Mouse (Mus musculus) midbrain, embryonic 11.5 days (tissue): Measurements from ENCODE around the gene Arhgef40. TPM values are rescaled to one million over a fixed set of nuclear protein-coding genes. Genes with fewer than 3 reads are reported as not detected.
A peak's percentile ranks its signal among the peaks of the same experiment; 100 is the strongest.

Source experiments
- ATAC-seq: fragments of 200-750 bp; cut with Nextera tagmentation; 2 replicates; pipeline ENCODE4 v1.8.0; 2017; ENCODE audit warnings: moderate TSS enrichment, moderate library complexity; ENCODE audit not compliant: low FRiP score
- DNase-seq: peaks from one replicate; pipeline ENCODE4 v3.0.0; 2015; ENCODE audit warnings: low spot score; ENCODE audit errors: missing footprints
- H3K27ac ChIP-seq: fragments of 300-500 bp; sonication (generic); 2 replicates; pipeline ENCODE4 v1.5.1; 2014; ENCODE audit warnings: low read depth, low read length
- H3K27me3 ChIP-seq: fragments of 300-500 bp; sonication (generic); 2 replicates; pipeline ENCODE4 v1.6.1; 2014; ENCODE audit warnings: mild to moderate bottlenecking, low read length, moderate library complexity, mixed read lengths; ENCODE audit not compliant: control insufficient read depth, insufficient read depth
- H3K36me3 ChIP-seq: fragments of 300-500 bp; sonication (generic); 2 replicates; pipeline ENCODE4 v1.6.1; 2014; ENCODE audit warnings: mild to moderate bottlenecking, low read length, moderate library complexity, mixed read lengths; ENCODE audit not compliant: control insufficient read depth, insufficient read depth
- H3K4me1 ChIP-seq: fragments of 300-500 bp; sonication (generic); 2 replicates; pipeline ENCODE4 v1.6.1; 2014; ENCODE audit warnings: low read length; ENCODE audit not compliant: control insufficient read depth, insufficient read depth
- H3K4me2 ChIP-seq: fragments of 300-500 bp; sonication (generic); 2 replicates; pipeline ENCODE4 v1.6.1; 2014; ENCODE audit warnings: mild to moderate bottlenecking, moderate library complexity
- H3K4me3 ChIP-seq: fragments of 300-500 bp; sonication (generic); 2 replicates; pipeline ENCODE4 v1.5.1; 2014; ENCODE audit warnings: low read depth, low read length
- H3K9ac ChIP-seq: fragments of 300-500 bp; sonication (generic); 2 replicates; pipeline ENCODE4 v1.6.1; 2014; ENCODE audit warnings: low read length
- H3K9me3 ChIP-seq: fragments of 300-500 bp; sonication (generic); 2 replicates; pipeline ENCODE4 v1.6.1; 2016; ENCODE audit warnings: low read length; ENCODE audit not compliant: control insufficient read depth
- WGBS: fragments of 180-500 bp; shearing (Covaris S2); extraction: QIAGEN DNeasy Blood & Tissue Kit; methylation state at CpG from one replicate; pipeline ENCODE4 v1.1.7; 2014; 5-methylcytosine and 5-hydroxymethylcytosine counted together
- polyA plus RNA-seq: library from polyadenylated mRNA; unstranded; fragments of >200 nt; fragmentation: Nextera tagmentation; extraction: Ambion mirVana; gene quantifications from 2 replicates; pipeline ENCODE4 v1.2.1, GENCODE M21; 2014

Gene Arhgef40
- polyA plus RNA-seq, 1 experiment from 2014 or later = 52.8 TPM

DNA sequence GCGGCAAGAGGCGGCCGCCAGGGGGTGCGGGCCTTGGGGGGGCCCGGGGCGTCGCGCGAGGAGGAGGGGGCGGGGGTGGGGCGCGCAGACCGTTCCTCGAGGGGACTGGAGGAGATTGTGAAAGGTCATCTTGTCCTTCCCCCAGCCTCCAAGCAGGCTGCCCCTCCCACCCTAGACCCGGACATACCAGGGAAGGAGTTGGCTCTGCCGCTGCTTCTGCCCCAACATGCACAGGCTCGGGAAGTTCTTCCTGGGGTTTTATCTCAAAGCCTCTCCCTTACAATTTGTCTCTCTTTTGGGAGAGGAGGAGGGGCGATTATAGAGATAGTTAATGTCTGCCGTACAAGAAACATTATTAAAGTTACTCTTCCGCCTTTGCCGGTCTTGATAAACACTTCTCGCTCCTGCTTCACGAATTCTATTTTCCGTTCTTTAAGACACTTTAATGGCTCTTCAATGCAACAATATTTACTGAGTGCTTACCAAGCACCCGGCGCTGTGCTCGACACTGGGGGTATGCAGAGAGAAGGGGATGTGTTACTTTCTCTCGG is 30.3 kb downstream of the Arhgef40 start:
- peak; percentile 51 for ATAC-seq
- H3K27me3 ChIP-seq = no peaks in the 10 kb centered on the region
- peak overlapping the region; percentile 98 for H3K9ac ChIP-seq
- no peaks in the 10 kb centered on the region for H3K36me3 ChIP-seq
- H3K4me3 ChIP-seq = peak overlapping the region; percentile 80
- peak overlapping the region; percentile 85 for H3K4me2 ChIP-seq
- H3K4me1 ChIP-seq = peaks cover 48% of the 10 kb centered on the region
- H3K9me3 ChIP-seq = no peaks in the 10 kb centered on the region
- peak; percentile 93 for DNase-seq
- peak overlapping the region; percentile 100 for H3K27ac ChIP-seq
- WGBS = under 1% methylated on average over 15 of the region's 28 CpGs

DNA sequence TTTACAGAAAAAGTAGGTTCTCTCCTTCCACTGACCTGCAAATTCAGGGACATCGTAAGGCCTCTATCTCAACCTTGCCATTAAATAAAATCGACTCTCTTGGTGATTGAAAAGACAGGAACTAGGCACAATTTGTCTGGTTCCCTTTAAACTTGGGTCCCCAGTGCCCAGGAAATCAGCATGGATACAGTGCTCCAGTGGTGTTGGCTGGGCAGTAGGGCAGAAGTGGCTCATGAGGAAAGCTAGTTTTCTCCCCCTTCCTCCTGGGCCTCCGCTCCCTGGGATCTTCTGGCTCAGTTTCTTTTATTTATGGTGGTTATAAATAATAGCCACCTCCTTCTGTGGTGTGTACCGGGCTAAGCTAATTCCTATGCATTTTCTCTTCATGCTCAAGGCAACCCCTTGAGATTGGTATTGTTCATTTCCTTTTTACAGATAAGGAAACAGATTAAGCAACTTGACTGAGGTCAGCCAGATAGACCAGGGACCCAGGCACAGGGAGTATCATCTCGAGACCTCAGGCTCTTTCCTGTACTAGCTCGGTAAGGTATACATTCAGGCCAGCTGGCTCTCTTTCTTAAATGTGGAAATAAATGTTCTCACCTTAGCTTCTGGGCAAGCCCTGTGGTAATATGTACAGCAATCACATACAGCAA is 31.1 kb downstream of the Arhgef40 start, which contains the start of gene Tmem253:
Gene Tmem253 (plus strand): TSS at position 214 of the 656 bp plus-strand sequence.
- no peak for ATAC-seq
- peak; percentile 76 for DNase-seq
- 39% methylated on average over 6 of the region's 6 CpGs for WGBS
- Histone ChIP-seq H3K4me2 (peak within 1 kb of the TSS; percentile 85), H3K9me3 (no peaks in the 10 kb centered on the region), H3K9ac (peak within 1 kb of the TSS; percentile 98), H3K4me1 (peaks cover 45% of the 10 kb centered on the region), H3K36me3 (no peaks in the 10 kb centered on the region), H3K27ac (peak within 1 kb of the TSS; percentile 100), H3K4me3 (peak within 1 kb of the TSS; percentile 80), H3K27me3 (no peaks in the 10 kb centered on the region)

DNA sequence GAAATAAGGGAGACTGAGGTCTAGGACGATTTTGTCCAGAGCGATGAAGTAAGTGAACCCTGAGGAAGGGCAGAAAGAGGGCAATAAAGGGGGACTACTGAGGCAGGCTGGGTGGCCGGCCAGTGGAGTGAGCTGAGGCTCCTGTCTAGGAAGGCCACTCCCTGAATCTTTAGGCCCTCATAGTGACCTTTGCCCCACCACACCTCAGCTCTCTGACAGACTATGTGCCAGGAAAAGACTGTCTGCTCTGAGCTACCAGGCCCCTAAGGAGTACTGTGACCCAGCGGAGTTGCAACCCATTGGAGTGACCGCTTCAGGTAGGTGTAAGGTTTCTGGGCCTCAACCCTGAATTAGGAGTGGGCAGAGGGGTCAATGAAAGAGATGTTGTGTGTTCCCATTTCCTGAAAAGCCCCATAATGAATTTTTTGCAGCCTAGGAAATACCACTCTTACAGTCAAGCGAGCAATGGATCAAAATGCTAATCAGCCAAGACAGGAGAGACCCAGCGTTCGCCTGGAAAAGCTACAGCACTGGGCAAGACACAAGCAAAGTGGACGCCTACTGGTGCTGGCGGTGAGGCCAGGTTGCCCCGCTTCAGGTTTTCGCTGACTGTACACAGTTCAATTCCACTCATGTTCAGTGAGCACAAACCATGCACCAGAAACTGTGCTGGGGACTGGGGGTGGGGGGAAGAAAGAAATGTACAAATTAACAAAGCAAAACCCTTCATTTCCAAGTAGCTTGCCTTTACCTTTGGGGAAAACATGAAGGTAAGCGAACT is 32.3 kb downstream of the Arhgef40 start:
- Histone ChIP-seq H3K9ac (no peak overlapping the region), H3K4me3 (no peak overlapping the region), H3K4me2 (no peak overlapping the region), H3K9me3 (no peaks in the 10 kb centered on the region), H3K36me3 (no peaks in the 10 kb centered on the region), H3K27ac (no peak overlapping the region), H3K4me1 (peaks cover 46% of the 10 kb centered on the region), H3K27me3 (no peaks in the 10 kb centered on the region)
- ATAC-seq = no peak
- peak; percentile 76 for DNase-seq
- WGBS = 72% methylated on average over 13 of the region's 13 CpGs

DNA sequence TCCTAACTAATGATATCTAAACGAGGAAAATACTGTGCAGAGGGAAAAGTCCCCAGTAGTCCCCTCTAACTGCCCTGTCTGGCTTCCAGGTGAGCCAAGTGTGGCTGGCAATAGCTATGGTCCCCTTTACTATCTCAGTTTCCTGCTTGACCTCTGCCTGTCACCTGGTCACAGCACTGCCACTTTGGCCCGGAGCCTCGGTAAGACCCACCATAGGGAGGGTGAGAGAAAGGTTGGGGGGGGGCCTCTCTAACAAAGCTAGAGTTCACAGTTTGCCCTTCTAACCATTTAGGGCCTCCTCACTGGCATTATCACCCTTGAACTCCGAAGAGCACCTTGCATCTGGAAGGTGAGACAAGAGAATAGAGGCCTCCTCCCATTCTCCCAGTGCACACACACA is 33.1 kb downstream of the Arhgef40 start:
- no peak for ATAC-seq
- 77% methylated on average over 4 of the region's 4 CpGs for WGBS
- Histone ChIP-seq H3K4me3 (no peak overlapping the region), H3K27ac (no peak overlapping the region), H3K4me2 (no peak overlapping the region), H3K27me3 (no peaks in the 10 kb centered on the region), H3K9ac (no peak overlapping the region), H3K4me1 (peaks cover 40% of the 10 kb centered on the region), H3K9me3 (no peaks in the 10 kb centered on the region), H3K36me3 (no peaks in the 10 kb centered on the region)
- DNase-seq = peak; percentile 69

DNA sequence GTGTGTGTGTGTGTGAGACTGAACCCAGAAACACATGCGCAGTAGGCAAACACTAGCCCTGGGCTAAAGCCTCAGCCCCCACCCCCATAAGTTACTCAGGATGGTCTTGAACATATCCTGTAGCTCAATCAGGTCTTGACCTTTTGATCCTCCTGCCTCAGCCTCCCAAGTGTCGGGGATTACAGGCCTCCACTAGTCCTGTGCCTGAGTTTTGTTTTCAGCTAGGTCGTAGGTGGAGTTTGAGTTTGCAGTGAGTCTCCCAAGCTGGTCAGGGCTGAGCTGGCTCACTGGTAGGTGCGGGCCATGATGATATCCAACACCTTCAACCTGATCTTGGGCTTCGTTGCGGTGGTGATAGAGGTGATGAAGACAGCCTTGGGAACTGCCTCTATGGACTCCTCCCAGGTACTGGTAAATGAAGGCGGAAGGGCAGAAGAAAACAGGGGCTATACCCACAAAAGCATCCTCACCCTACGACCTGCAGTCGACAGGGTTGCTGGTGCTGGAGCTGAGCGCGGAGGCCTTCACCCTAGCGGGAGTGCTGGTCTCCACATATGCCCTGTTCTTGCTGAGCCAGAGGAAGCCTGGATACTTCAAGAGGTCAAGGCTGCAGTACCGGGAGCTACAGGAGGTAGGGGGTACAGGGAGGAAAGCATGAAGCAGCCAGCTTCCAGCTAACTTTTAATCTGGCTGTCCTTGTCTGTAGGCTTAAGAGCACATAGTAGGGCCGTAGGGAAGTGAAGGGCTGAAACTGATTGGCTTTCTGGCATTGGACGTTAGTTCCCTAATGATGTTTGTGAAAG is 33.9 kb downstream of the Arhgef40 start:
- peak overlapping the region; percentile 48 for H3K4me3 ChIP-seq
- 84% methylated on average over 15 of the region's 15 CpGs for WGBS
- ATAC-seq (no peak), DNase-seq (peak; percentile 65)
- no peaks in the 10 kb centered on the region for H3K9me3 ChIP-seq
- H3K27me3 ChIP-seq = no peaks in the 10 kb centered on the region
- peak overlapping the region; percentile 92 for H3K9ac ChIP-seq
- no peaks in the 10 kb centered on the region for H3K36me3 ChIP-seq
- peaks cover 39% of the 10 kb centered on the region for H3K4me1 ChIP-seq
- no peak overlapping the region for H3K27ac ChIP-seq
- peak overlapping the region; percentile 76 for H3K4me2 ChIP-seq

DNA sequence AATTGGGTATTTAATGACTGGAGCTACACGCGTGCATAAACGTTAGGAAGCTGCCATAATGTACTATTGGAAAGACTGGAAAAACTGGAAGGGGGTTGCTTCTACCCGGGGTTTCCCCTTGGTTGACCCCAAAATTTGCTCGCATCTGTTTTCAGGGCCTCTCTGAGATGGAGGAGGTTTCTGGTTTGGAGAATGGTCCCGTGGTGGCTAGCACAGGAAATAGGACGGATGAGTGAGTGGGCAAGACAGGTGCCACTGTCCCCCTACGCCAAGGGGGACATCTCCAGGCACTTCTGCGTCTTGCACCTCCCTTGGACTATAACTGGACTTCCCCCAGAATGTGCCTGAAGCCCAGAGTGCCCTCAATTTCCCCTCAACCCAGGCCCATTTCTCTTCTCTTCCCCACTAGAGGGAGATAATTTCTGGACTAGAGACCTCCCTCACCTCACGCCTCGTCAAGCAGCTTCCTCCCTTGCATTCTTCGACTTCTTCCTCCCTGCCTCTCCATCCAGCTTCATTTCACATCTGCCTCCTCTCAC is 34.6 kb downstream of the Arhgef40 start:
- peak; percentile 17 for ATAC-seq
- Histone ChIP-seq H3K9me3 (no peaks in the 10 kb centered on the region), H3K4me1 (peaks cover 41% of the 10 kb centered on the region), H3K27ac (peak overlapping the region; percentile 99), H3K9ac (peak overlapping the region; percentile 92), H3K4me3 (peak overlapping the region; percentile 48), H3K4me2 (peak overlapping the region; percentile 76), H3K36me3 (no peaks in the 10 kb centered on the region), H3K27me3 (no peaks in the 10 kb centered on the region)
- WGBS = 38% methylated on average over 12 of the region's 12 CpGs
- DNase-seq = peak; percentile 92

DNA sequence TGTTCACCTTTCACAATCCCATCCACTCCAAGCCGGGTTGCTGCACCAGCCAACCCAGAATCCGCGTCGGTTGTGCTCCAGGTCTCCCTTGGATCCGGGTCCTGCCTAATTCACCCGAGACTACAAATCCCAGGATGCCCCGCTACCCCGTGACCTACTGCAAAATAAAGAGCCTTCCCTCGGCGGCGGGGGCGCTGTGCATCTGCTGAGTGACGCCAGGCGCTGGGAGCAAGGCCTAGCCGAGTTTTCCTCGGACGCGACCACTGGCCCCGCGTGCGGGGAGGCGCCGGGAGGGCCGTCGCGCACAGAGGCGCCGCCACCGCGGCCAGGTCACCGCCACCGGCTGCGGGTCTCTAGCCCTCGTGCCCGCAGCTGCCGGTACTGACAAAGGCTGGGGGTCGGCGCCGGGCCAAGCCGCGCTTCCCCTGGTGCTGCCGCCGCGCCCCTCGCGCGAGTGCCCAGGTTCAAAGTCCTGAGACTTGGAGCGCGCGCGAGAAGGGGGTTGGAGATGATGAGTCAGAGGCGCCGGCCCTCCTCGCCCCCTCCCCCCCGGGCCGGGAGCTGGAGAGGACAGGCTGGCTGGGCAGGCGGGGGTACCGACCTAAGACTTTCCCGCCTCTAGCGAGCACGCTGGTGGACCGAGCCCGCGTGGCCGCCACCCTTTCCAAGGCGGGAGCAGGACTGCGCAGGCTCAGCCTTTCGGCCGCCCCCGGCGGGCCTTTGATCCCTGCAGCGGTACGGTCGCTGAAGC is 35.2 kb downstream of the Arhgef40 start:
- H3K9ac ChIP-seq = peak overlapping the region; percentile 92
- DNase-seq (peak; percentile 99), ATAC-seq (peak; percentile 91)
- H3K9me3 ChIP-seq = no peaks in the 10 kb centered on the region
- H3K36me3 ChIP-seq = no peaks in the 10 kb centered on the region
- H3K4me3 ChIP-seq = peak overlapping the region; percentile 48
- WGBS = under 1% methylated on average over 64 of the region's 74 CpGs
- peaks cover 41% of the 10 kb centered on the region for H3K4me1 ChIP-seq
- peak overlapping the region; percentile 99 for H3K27ac ChIP-seq
- peak overlapping the region; percentile 76 for H3K4me2 ChIP-seq
- no peaks in the 10 kb centered on the region for H3K27me3 ChIP-seq

DNA sequence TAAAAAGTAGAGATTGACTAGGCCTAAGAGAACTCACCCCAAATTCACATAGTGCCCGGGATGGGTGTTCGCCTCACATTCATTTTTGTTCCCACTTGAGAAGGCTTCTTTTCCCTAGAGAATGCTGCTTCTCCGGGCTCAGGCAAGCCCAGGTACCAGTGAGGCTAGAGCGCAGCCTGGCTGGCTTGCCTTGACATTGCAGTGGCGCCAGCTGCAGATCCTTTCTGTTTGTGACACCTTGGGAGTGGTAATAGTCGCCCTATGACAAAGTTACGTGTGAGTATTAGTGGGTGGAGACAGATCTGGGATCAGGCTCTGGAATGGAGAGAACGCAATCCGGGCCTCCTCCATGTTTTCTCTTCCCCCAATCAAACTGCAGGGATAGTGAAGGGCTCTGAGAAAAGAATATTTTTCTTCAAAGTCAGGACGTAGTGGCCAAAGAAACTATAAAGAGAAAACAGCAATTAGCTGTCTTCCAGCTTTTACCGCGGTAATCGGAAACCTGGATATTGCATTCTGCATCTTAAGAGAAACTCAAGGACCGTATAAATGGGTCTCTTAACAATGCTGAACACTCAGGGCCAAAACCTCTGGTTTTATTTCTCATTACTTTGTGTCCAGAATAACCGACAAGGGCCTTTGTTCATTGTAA is 36.1 kb downstream of the Arhgef40 start, which contains the start of gene Zfp219:
Gene Zfp219 (minus strand): TSS at position 248 of the 652 bp plus-strand sequence.
- Histone ChIP-seq H3K27ac (peak within 1 kb of the TSS; percentile 99), H3K4me1 (peaks cover 37% of the 10 kb centered on the region), H3K4me3 (peak within 1 kb of the TSS; percentile 48), H3K27me3 (no peaks in the 10 kb centered on the region), H3K4me2 (peak within 1 kb of the TSS; percentile 76), H3K9me3 (no peaks in the 10 kb centered on the region), H3K36me3 (no peaks in the 10 kb centered on the region), H3K9ac (peak within 1 kb of the TSS; percentile 92)
- 9% methylated on average over 15 of the region's 15 CpGs for WGBS
- DNase-seq (peak; percentile 96), ATAC-seq (peak; percentile 20)
